Comparison of ENCODE assay signal across 8 mouse cellular contexts in genomic region chr17:43883016-43883415, GRCm38 (mm10).
DNase-seq lines count a peak whose midpoint lies in the region; ATAC-seq lines count a peak whose summit lies in the region.

No protein-coding gene starts in this region.

- intact Hi-C loops in left cerebral cortex, postnatal 25 days (cut with DNase I), result loop anchor here (1.0 to 10.0 kb wide), 3 partner anchors 155 to 372 kb away; no protein-coding TSS in a partner anchor

- DNase-seq in adrenal gland, postnatal 10 days, result peak; percentile 24
- no peak for DNase-seq in adrenal gland, postnatal 14 days
- peak; percentile 30 to 46 for DNase-seq in left cerebral cortex, postnatal 25 days (ENCODE audit: low spot score in 2 of 2)
- no peak for DNase-seq in left cerebral cortex, adult 11 months (ENCODE audit: low spot score)
- DNase-seq in brain, embryonic 18.5 days (ENCODE audit: low read depth, low spot score), result peak; percentile 59
- DNase-seq in kidney, postnatal 4 days, result peak; percentile 5 to 6
- DNase-seq in thymus, adult 18-20 months, result no peak

- no peak for ATAC-seq in monocyte, adult 5-6 weeks (replicated peaks; ENCODE audit: insufficient number of reproducible peaks, low FRiP score, low TSS enrichment, poor library complexity, severe bottlenecking)

Comparison
In these comparisons a context has a peak if more than half of its experiments do, and no peak if none do; other contexts are left out.
1. DNase-seq: peak in adrenal gland, postnatal 10 days (single experiment), left cerebral cortex, postnatal 25 days (2 of 2), brain, embryonic 18.5 days (single experiment) and kidney, postnatal 4 days (2 of 2); none in adrenal gland, postnatal 14 days (single experiment), left cerebral cortex, adult 11 months (single experiment) and thymus, adult 18-20 months (0 of 2).